Mouse (Mus musculus): Measurements from ENCODE around the gene Pofut2. TPM values are rescaled to one million over a fixed set of nuclear protein-coding genes. Genes with fewer than 3 reads are reported as not detected.
"Not testable (repeated sequence)": the region's sequence is repeated elsewhere in the genome, so short reads cannot be mapped to it uniquely, and the experiment has no call there.

Pofut2 gene
- total and polyA plus RNA-seq, 3 experiments: 20.3 to 24.5 TPM; not detected in 1

GRCm38 (mm10) chr10:77282085-77282484 is 23.1 kb downstream of the Pofut2 start:
- not testable (repeated sequence) for H3K9ac ChIP-seq (ENCODE audit: control insufficient read depth, low read depth, low read length, poor library complexity, severe bottlenecking); H3K9me3 ChIP-seq (replicated peaks; ENCODE audit: insufficient read depth, low read length); H3K4me3 ChIP-seq (ENCODE audit: control insufficient read depth in 1 of 2, insufficient read depth in 1 of 2, low read depth in 2 of 2, low read length in 2 of 2); H3K36me3 ChIP-seq (ENCODE audit: control insufficient read depth in 1 of 2, insufficient read depth in 2 of 2, low read length in 2 of 2); H3K4me1 ChIP-seq (ENCODE audit: control insufficient read depth in 1 of 2, insufficient read depth in 2 of 2, low read length in 2 of 2); H3K79me2 ChIP-seq (ENCODE audit: control insufficient read depth, insufficient read depth, low read length, poor library complexity); H3K27me3 ChIP-seq (ENCODE audit: control insufficient read depth in 1 of 2, insufficient read depth in 2 of 2, low read length in 2 of 2); H3K27ac ChIP-seq (ENCODE audit: control insufficient read depth, low read depth, low read length)
- TF ChIP-seq RAD21 (IDR thresholded peaks at IDR 0.05; ENCODE audit: low read depth, low read length): peak; percentile 39
- peak; percentile 17 to 50 (median 48); a peak in 5 of 6 replicates for TF ChIP-seq CTCF (IDR thresholded peaks at IDR 0.05 in 2 of 3, conservative IDR thresholded peaks at IDR 0.05 in 1 of 3; ENCODE audit: control insufficient read depth in 1 of 3, insufficient read depth in 1 of 3, low read depth in 2 of 3, low read length in 3 of 3, poor library complexity in 1 of 3, severe bottlenecking in 1 of 3)
- peak; percentile 40 for TF ChIP-seq SMC3 (IDR thresholded peaks at IDR 0.05; ENCODE audit: low read depth, low read length)
- TF ChIP-seq MYC (IDR thresholded peaks at IDR 0.05; ENCODE audit: low read depth, low read length): peak; percentile 61; the same call in 1 of the 2 replicates
- DNase-seq (ENCODE audit: low read depth, low spot score): peak; percentile 44

GRCm38 (mm10) chr10:77282822-77283221 is 23.8 kb downstream of the Pofut2 start:
- Histone ChIP-seq H3K9ac (ENCODE audit: control insufficient read depth, low read depth, low read length, poor library complexity, severe bottlenecking) (no peak overlapping the region), H3K27me3 (ENCODE audit: control insufficient read depth in 1 of 2, insufficient read depth in 2 of 2, low read length in 2 of 2) (0 out of 4 replicates have a peak, but pooled peaks cover 0 to 4% of the 10 kb centered on the region in 2 experiments), H3K79me2 (ENCODE audit: control insufficient read depth, insufficient read depth, low read length, poor library complexity) (no peaks in the 10 kb centered on the region), H3K9me3 (replicated peaks; ENCODE audit: insufficient read depth, low read length) (no peaks in the 10 kb centered on the region), H3K4me1 (ENCODE audit: control insufficient read depth in 1 of 2, insufficient read depth in 2 of 2, low read length in 2 of 2) (peaks cover 0 to 3% of the 10 kb centered on the region in 2 experiments; a peak in 1 of 4 replicates), H3K4me3 (ENCODE audit: control insufficient read depth in 1 of 2, insufficient read depth in 1 of 2, low read depth in 2 of 2, low read length in 2 of 2) (no peak overlapping the region), H3K27ac (ENCODE audit: control insufficient read depth, low read depth, low read length) (no peak overlapping the region), H3K36me3 (ENCODE audit: control insufficient read depth in 1 of 2, insufficient read depth in 2 of 2, low read length in 2 of 2) (no peaks in the 10 kb centered on the region)
- peak; percentile 88 for DNase-seq (ENCODE audit: low read depth, low spot score)
- peak; percentile 92 for TF ChIP-seq ZC3H11A (IDR thresholded peaks at IDR 0.05; ENCODE audit: low read depth, low read length)
- no peak for TF ChIP-seq MAFK (IDR thresholded peaks at IDR 0.05; ENCODE audit: borderline replicate concordance, low read depth, low read length)
- TF ChIP-seq ZMIZ1 (IDR thresholded peaks at IDR 0.05; ENCODE audit: low read depth, low read length): no peak
- TF ChIP-seq MAX (IDR thresholded peaks at IDR 0.05; ENCODE audit: low read length): peak; percentile 44; the same call in 1 of the 2 replicates
- peak; percentile 97 for TF ChIP-seq RAD21 (IDR thresholded peaks at IDR 0.05; ENCODE audit: low read depth, low read length)
- TF ChIP-seq TAL1 (IDR thresholded peaks at IDR 0.05; ENCODE audit: low read length): no peak
- TF ChIP-seq MYB (IDR thresholded peaks at IDR 0.05; ENCODE audit: low read depth, low read length): no peak
- TF ChIP-seq USF1 (IDR thresholded peaks at IDR 0.05; ENCODE audit: low read depth, low read length): no peak
- no peak for TF ChIP-seq EP300 (IDR thresholded peaks at IDR 0.05; ENCODE audit: low read depth in 1 of 2, low read length in 2 of 2)
- TF ChIP-seq CHD1 (IDR thresholded peaks at IDR 0.05; ENCODE audit: low read depth, low read length): no peak
- TF ChIP-seq GABPA (IDR thresholded peaks at IDR 0.05; ENCODE audit: low read depth, low read length): no peak
- no peak for TF ChIP-seq ETS1 (IDR thresholded peaks at IDR 0.05; ENCODE audit: low read depth, low read length)
- peak; percentile 90 to 99 (median 96); a peak in 5 of 6 replicates for TF ChIP-seq CTCF (IDR thresholded peaks at IDR 0.05 in 2 of 3, conservative IDR thresholded peaks at IDR 0.05 in 1 of 3; ENCODE audit: control insufficient read depth in 1 of 3, insufficient read depth in 1 of 3, low read depth in 2 of 3, low read length in 3 of 3, poor library complexity in 1 of 3, severe bottlenecking in 1 of 3)
- no peak for TF ChIP-seq TBP (IDR thresholded peaks at IDR 0.05; ENCODE audit: low read depth, low read length)
- no peak for TF ChIP-seq E2F4 (IDR thresholded peaks at IDR 0.05; ENCODE audit: borderline replicate concordance, low read depth, low read length)
- no peak for TF ChIP-seq TCF12 (IDR thresholded peaks at IDR 0.05; ENCODE audit: low read depth, low read length)
- no peak for TF ChIP-seq NELFE (IDR thresholded peaks at IDR 0.05; ENCODE audit: low read depth, low read length)
- TF ChIP-seq POLR2AphosphoS5 (IDR thresholded peaks at IDR 0.05; ENCODE audit: borderline replicate concordance, low read depth, low read length): no peak
- TF ChIP-seq MAZ (IDR thresholded peaks at IDR 0.05; ENCODE audit: low read depth, low read length): no peak
- peak; percentile 73 for TF ChIP-seq MYC (IDR thresholded peaks at IDR 0.05; ENCODE audit: low read depth, low read length)
- no peak for TF ChIP-seq ELF1 (IDR thresholded peaks at IDR 0.05; ENCODE audit: low read depth, low read length)
- TF ChIP-seq POLR2A (IDR thresholded peaks at IDR 0.05; ENCODE audit: control insufficient read depth in 1 of 2, insufficient read depth in 1 of 2, low read depth in 1 of 2, low read length in 2 of 2, poor library complexity in 1 of 2): no peak
- TF ChIP-seq ZKSCAN1 (IDR thresholded peaks at IDR 0.05; ENCODE audit: low read depth, low read length): no peak
- no peak for TF ChIP-seq RCOR1 (IDR thresholded peaks at IDR 0.05; ENCODE audit: low read depth, low read length)
- peak; percentile 37; the same call in 1 of the 2 replicates for TF ChIP-seq SIN3A (IDR thresholded peaks at IDR 0.05; ENCODE audit: low read length)
- TF ChIP-seq JUND (IDR thresholded peaks at IDR 0.05; ENCODE audit: low read depth, low read length): no peak
- no peak for TF ChIP-seq GATA1 (IDR thresholded peaks at IDR 0.05; ENCODE audit: low read depth, low read length)
- TF ChIP-seq BHLHE40 (IDR thresholded peaks at IDR 0.05; ENCODE audit: borderline replicate concordance, low read depth, low read length): 0 out of 2 replicates have a peak, but pooled peaks have one; percentile 18
- no peak for TF ChIP-seq MXI1 (IDR thresholded peaks at IDR 0.05; ENCODE audit: low read depth, low read length)
- TF ChIP-seq NRF1 (IDR thresholded peaks at IDR 0.05; ENCODE audit: insufficient read depth, low read depth, low read length, poor library complexity, severe bottlenecking): no peak
- TF ChIP-seq ZNF384 (IDR thresholded peaks at IDR 0.05; ENCODE audit: low read depth, low read length): no peak
